Mouse (Mus musculus) kidney, embryonic 14.5 days (tissue): ENCODE data around the gene Carmil3. TPM values are rescaled to one million over a fixed set of nuclear protein-coding genes. Genes with fewer than 3 reads are reported as not detected.

ENCODE experiments used
- ATAC-seq: fragments of 200-750 bp; cut with Nextera tagmentation; 2 replicates; pipeline ENCODE4 v1.8.0; 2017; ENCODE audit warnings: moderate number of reproducible peaks, mild to moderate bottlenecking, moderate TSS enrichment, moderate library complexity; ENCODE audit not compliant: low FRiP score, low TSS enrichment
- H3K27ac ChIP-seq: fragments of 300-500 bp; sonication (generic); 2 replicates; pipeline ENCODE4 v1.5.1; 2014; ENCODE audit warnings: low read depth, mild to moderate bottlenecking, low read length, moderate library complexity, mixed read lengths
- H3K27me3 ChIP-seq: fragments of 300-500 bp; sonication (generic); 2 replicates; pipeline ENCODE4 v1.6.1; 2014; ENCODE audit warnings: mild to moderate bottlenecking, low read length; ENCODE audit not compliant: control insufficient read depth, insufficient read depth
- H3K36me3 ChIP-seq: fragments of 300-500 bp; sonication (generic); 2 replicates; pipeline ENCODE4 v1.6.1; 2014; ENCODE audit warnings: low read length, mixed read lengths; ENCODE audit not compliant: control insufficient read depth, insufficient read depth
- H3K4me1 ChIP-seq: fragments of 300-500 bp; sonication (generic); 2 replicates; pipeline ENCODE4 v1.6.1; 2014; ENCODE audit warnings: low read length, mixed read lengths; ENCODE audit not compliant: control insufficient read depth, insufficient read depth
- H3K4me2 ChIP-seq: fragments of 300-500 bp; sonication (generic); replicated peaks from 2 replicates; pipeline ENCODE4 v1.6.1; 2014; ENCODE audit warnings: low read depth, mild to moderate bottlenecking, low read length
- H3K4me3 ChIP-seq: fragments of 300-500 bp; sonication (generic); 2 replicates; pipeline ENCODE4 v1.5.1; 2014; ENCODE audit warnings: mild to moderate bottlenecking, low read length
- H3K9ac ChIP-seq: fragments of 300-500 bp; sonication (generic); 2 replicates; pipeline ENCODE4 v1.6.1; 2014; ENCODE audit warnings: low read depth, mild to moderate bottlenecking, low read length, moderate library complexity
- H3K9me3 ChIP-seq: fragments of 300-500 bp; sonication (generic); 2 replicates; pipeline ENCODE4 v1.6.1; 2016; ENCODE audit warnings: low read length; ENCODE audit not compliant: control insufficient read depth
- WGBS: fragments of 180-500 bp; shearing (Covaris S2); extraction: QIAGEN DNeasy Blood & Tissue Kit; methylation state at CpG from one replicate; pipeline ENCODE4 v1.1.7; 2014; 5-methylcytosine and 5-hydroxymethylcytosine counted together
- polyA plus RNA-seq: library from polyadenylated mRNA; unstranded; fragments of >200 nt; fragmentation: Nextera tagmentation; extraction: Ambion mirVana; gene quantifications from 2 replicates; pipeline ENCODE4 v1.2.1, GENCODE M21; 2014

Carmil3 gene
- polyA plus RNA-seq, 1 experiment from 2014 or later = 3.8 TPM

DNA sequence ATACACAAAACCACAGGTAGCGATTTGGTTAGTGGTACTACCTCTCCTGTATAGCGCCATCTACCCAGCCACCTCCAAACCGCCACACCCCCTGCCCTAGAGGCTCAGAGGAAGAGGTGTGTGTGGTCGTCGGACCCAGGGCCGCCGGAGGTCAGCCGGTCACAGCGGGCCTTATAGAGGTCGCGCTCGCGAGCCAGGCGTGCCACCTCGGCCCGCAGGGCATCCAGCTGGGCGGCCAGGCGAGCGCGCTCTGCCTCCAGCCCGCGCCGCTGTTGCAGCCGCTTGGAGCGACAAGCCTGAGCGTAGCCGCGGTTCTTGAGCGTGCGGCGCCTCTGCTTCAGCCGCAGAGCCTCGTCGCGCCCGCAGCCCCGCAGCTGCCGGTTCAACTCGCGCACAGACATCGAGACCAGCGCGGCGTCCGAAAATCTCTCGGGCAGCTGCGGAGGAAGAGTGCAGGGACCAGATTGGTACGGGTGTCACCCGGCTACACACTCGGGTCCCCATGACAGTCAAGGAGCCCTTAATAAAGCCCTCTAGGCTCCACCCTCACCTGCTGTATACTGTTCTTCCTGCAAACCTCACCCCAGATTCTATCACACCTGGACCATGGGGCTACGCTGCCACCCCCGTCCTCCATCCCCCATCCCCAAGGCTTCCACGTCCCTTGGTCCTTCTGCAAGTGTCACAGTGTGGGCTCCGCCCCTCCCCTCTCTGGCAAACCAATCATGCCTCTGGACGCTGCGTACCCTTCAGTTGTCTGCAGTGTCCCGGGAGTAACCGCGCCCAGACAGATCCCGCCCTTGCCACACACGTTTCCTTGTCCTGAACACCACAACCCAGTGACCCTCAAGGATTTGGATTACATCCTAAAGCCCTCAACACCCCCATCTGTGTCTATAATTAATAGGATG lies 30.3 kb downstream of the Carmil3 start:
- Histone ChIP-seq H3K9ac (peak overlapping the region; percentile 48), H3K9me3 (no peaks in the 10 kb centered on the region), H3K4me2 (peak overlapping the region; percentile 95), H3K36me3 (no peaks in the 10 kb centered on the region), H3K27me3 (peaks cover 21% of the 10 kb centered on the region; the same call in 1 of the 2 replicates), H3K4me1 (0 out of 2 replicates have a peak, but pooled peaks cover 4% of the 10 kb centered on the region), H3K27ac (no peak overlapping the region), H3K4me3 (peak overlapping the region; percentile 46)
- ATAC-seq = peak; percentile 66
- 1% methylated on average over 61 of the region's 61 CpGs for WGBS

DNA sequence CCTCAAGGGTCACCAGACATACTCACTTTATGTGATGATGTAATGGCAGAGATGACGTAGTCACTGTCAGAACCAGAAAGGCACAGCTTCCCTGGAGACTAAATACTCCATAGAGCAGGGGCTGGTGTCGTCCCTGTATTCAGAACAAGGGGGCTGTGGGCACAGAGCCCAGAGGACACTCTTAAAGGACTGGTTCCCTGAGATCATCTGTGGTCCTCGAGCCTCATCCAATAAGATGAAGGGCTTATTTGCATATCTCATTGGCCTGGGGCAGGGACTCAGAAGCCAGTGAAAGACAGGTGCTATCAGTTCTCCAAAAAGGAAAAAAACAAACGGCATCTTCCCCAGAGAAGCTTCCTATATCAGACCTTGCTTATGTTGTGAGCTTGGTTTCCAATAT lies 33.6 kb downstream of the Carmil3 start:
- no peak overlapping the region for H3K9ac ChIP-seq
- 62% methylated on average over 4 of the region's 4 CpGs for WGBS
- peaks cover 19% of the 10 kb centered on the region; the same call in 1 of the 2 replicates for H3K27me3 ChIP-seq

DNA sequence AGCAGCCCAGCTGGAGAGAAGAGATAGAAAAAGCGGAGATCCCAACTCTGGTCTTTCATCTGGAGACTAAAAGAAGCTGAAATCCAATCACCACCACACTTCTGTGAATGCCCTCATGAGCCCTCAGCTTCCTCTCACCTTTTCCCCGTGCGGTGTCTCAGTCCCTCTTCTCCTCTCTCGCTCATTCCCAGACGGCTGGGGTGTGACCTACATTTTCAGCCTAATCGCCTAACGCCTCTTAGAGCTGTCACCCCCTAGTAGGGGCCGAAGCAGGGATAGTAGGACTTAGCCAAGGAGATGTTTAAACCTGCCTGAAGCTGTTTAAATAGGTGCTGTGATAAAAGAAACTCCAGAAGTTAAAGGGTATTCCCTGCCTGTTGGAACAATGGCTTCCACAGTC lies 34.3 kb downstream of the Carmil3 start, which contains the start of gene Nrl:
Gene Nrl, minus strand, starts transcription at position 197 of the 400 bp plus-strand sequence.
- 21% methylated on average over 8 of the region's 8 CpGs for WGBS
- Histone ChIP-seq H3K4me3 (no peak within 1 kb of the TSS), H3K4me1 (0 out of 2 replicates have a peak, but pooled peaks cover 4% of the 10 kb centered on the region), H3K4me2 (no peak within 1 kb of the TSS), H3K36me3 (no peaks in the 10 kb centered on the region), H3K9ac (no peak within 1 kb of the TSS), H3K9me3 (no peaks in the 10 kb centered on the region), H3K27me3 (peaks cover 19% of the 10 kb centered on the region; the same call in 1 of the 2 replicates), H3K27ac (no peak within 1 kb of the TSS)
- no peak for ATAC-seq

More for the DNA sequence above, 33.6 kb downstream of the Carmil3 start:
- Histone ChIP-seq H3K4me2 (no peak overlapping the region), H3K9me3 (no peaks in the 10 kb centered on the region), H3K36me3 (no peaks in the 10 kb centered on the region), H3K27ac (no peak overlapping the region), H3K4me1 (0 out of 2 replicates have a peak, but pooled peaks cover 4% of the 10 kb centered on the region), H3K4me3 (no peak overlapping the region)
- ATAC-seq = no peak

- Histone ChIP-seq H3K36me3 (no peaks in the 10 kb centered on the region), H3K27me3 (peaks cover 4% of the 10 kb centered on the region; the same call in 1 of the 2 replicates), H3K9me3 (no peaks in the 10 kb centered on the region), H3K4me3 (no peak overlapping the region), H3K4me1 (no peaks in the 10 kb centered on the region), H3K4me2 (no peak overlapping the region), H3K27ac (no peak overlapping the region), H3K9ac (no peak overlapping the region)
- WGBS = 93% methylated on average over 2 of the region's 2 CpGs
- ATAC-seq = no peak
Measured at GRCm38 (mm10) chr14:55526674-55527073, 36.2 kb downstream of the Carmil3 start.

DNA sequence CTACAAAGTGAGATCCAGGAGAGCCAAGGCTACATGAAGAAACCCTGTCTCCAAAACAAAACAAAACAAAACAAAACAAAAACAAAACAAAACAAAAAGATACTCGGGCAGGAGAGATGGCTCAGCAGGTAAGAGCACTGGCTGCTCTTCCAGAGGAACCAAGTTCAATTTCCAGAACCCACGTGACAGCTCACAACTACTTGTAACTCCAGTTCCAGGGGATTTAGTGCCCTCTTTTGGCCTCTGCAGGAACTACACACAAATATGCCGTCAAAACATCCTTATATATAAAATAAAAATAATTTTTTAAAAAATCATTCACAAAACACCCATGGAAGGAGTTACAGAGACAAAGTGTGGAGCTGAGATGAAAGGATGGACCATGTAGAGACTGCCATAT lies 37.5 kb downstream of the Carmil3 start:
- Histone ChIP-seq H3K4me1 (no peaks in the 10 kb centered on the region), H3K4me3 (no peak overlapping the region), H3K4me2 (no peak overlapping the region), H3K27ac (no peak overlapping the region), H3K9me3 (no peaks in the 10 kb centered on the region), H3K9ac (no peak overlapping the region), H3K27me3 (no peaks in the 10 kb centered on the region; the same call in 1 of the 2 replicates), H3K36me3 (no peaks in the 10 kb centered on the region)
- 27% methylated on average over 3 of the region's 3 CpGs for WGBS
- no peak for ATAC-seq

DNA sequence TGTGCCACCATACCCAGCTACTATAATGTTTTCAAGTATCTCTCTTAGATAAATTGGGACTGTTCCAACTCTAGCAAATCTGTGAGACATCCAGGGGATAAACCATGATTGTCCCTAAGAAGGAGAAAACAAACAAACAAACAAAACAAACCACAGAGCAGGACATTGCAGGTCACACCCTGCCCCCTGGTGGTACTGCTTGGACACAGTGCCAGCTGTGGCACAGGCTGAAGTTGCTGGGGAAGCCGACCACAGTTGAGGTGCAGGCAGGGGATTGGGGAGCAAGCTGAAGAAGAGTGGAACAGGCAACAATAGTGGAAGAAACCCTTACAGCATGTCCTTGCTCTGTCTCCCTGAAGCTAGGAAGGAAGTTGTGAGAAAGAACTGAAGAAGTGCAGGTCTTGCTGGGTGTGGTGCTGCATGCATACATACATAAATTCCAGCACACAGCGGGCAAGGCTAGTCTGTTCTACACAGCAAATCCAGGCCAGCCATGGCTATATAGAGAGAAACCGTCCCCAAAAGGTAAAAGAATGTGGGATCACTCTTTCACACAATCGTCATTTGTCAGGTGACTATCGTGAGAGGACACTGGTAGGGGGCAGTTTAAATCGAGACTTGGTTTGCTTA lies 45.8 kb downstream of the Carmil3 start:
- WGBS = 53% methylated on average over 6 of the region's 6 CpGs
- ATAC-seq = no peak
- Histone ChIP-seq H3K9ac (no peak overlapping the region), H3K27ac (no peak overlapping the region), H3K4me1 (peaks cover 8% of the 10 kb centered on the region), H3K9me3 (no peaks in the 10 kb centered on the region), H3K4me3 (no peak overlapping the region), H3K27me3 (no peaks in the 10 kb centered on the region), H3K36me3 (no peaks in the 10 kb centered on the region), H3K4me2 (no peak overlapping the region)

- Histone ChIP-seq H3K4me2 (peak within 1 kb of the TSS; percentile 67), H3K36me3 (peaks cover 27% of the 10 kb centered on the region), H3K4me3 (peak within 1 kb of the TSS; percentile 68), H3K9ac (peak within 1 kb of the TSS; percentile 70), H3K27ac (peak within 1 kb of the TSS; percentile 86), H3K4me1 (peaks cover 11% of the 10 kb centered on the region), H3K9me3 (no peaks in the 10 kb centered on the region), H3K27me3 (no peaks in the 10 kb centered on the region)
- peak; percentile 96 for ATAC-seq
- WGBS = under 1% methylated on average over 32 of the region's 32 CpGs
Measured at GRCm38 (mm10) chr14:55540067-55540786, 49.8 kb downstream of the Carmil3 start, which contains the start of gene Pck2. Pck2 (plus strand) TSS chr14:55540266.

DNA sequence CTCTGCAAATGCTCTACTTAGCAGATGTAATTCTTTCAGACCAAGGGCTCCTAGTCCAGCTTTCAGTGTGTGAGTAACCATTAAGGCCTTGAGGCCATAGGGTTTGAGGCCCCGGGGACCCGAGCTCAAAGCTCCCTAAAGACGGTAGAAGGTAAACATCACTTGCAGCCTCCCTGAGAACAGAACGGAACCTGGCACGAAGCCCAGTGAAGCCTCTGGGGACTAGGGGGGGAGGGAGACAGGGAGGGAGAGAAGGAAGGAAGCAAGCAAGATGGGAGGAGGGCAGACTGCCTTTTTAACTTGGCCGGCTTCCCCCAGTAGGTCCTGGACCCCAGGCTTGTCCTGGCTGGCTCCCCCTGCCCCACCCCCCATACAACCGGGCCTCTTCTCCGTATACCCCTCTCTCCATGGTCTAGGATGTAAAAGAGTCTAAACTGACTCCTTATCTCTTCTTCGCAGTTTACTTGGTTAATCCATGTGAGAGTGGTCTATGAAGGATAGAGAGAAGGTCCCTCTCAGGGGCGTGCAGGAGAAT lies 50.4 kb downstream of the Carmil3 start:
- Histone ChIP-seq H3K4me2 (peak overlapping the region; percentile 67), H3K27ac (peak overlapping the region; percentile 86), H3K36me3 (peaks cover 34% of the 10 kb centered on the region), H3K9me3 (no peaks in the 10 kb centered on the region), H3K4me1 (peaks cover 11% of the 10 kb centered on the region), H3K9ac (peak overlapping the region; percentile 70), H3K27me3 (no peaks in the 10 kb centered on the region), H3K4me3 (peak overlapping the region; percentile 68)
- 5% methylated on average over 10 of the region's 10 CpGs for WGBS
- ATAC-seq = peak; percentile 39
